Mouse (Mus musculus) v-Abl transformed pro-B cells (cell line): ENCODE data around the gene Atp11a.

Source experiments
- in situ Hi-C, 2 experiments: fragments of 400-800 bp; cut with MboI; formaldehyde crosslinking; loops; one replicate each; pipeline ENCODE4 v1.15.1; 2025; ENCODE audit not compliant: unreplicated experiment in 2 of 2

Gene Atp11a

GRCm38 (mm10) chr8:12756391-12757157 lies at the start of gene Atp11a:
Atp11a (plus strand) TSS chr8:12757014.
- in situ Hi-C loops = no loop called here

- in situ Hi-C loops = no loop called here
Measured at GRCm38 (mm10) chr8:12711623-12712022, 45.2 kb upstream of the Atp11a start.

GRCm38 (mm10) chr8:12715861-12716585 lies 40.8 kb upstream of the Atp11a start:
- in situ Hi-C loops = no loop called here

GRCm38 (mm10) chr8:12719091-12719490 lies 37.7 kb upstream of the Atp11a start:
- in situ Hi-C loops = no loop called here

GRCm38 (mm10) chr8:12728644-12729043 lies 28.2 kb upstream of the Atp11a start:
- in situ Hi-C loops = no loop called here

- in situ Hi-C loops = no loop called here
Measured at GRCm38 (mm10) chr8:12730780-12731179, 26.0 kb upstream of the Atp11a start.

GRCm38 (mm10) chr8:12732431-12732830 lies 24.4 kb upstream of the Atp11a start:
- in situ Hi-C loops = no loop called here

- in situ Hi-C loops = no loop called here
Measured at GRCm38 (mm10) chr8:12739113-12739512, 17.7 kb upstream of the Atp11a start.

- in situ Hi-C loops = no loop called here
Measured at GRCm38 (mm10) chr8:12743390-12743789, 13.4 kb upstream of the Atp11a start.

- in situ Hi-C loops = no loop called here
Measured at GRCm38 (mm10) chr8:12748183-12748582, 8.6 kb upstream of the Atp11a start.

GRCm38 (mm10) chr8:12749116-12749515 lies 7.7 kb upstream of the Atp11a start:
- in situ Hi-C loops = no loop called here

- in situ Hi-C loops = no loop called here
Measured at GRCm38 (mm10) chr8:12753054-12753453, 3.8 kb upstream of the Atp11a start.

- in situ Hi-C loops = no loop called here
Measured at GRCm38 (mm10) chr8:12754115-12754514, 2.7 kb upstream of the Atp11a start.

- in situ Hi-C loops = no loop called here
Measured at GRCm38 (mm10) chr8:12755312-12755711, 1.5 kb upstream of the Atp11a start.

GRCm38 (mm10) chr8:12755826-12756225 lies 988 bp upstream of the Atp11a start:
- in situ Hi-C loops = no loop called here

GRCm38 (mm10) chr8:12757231-12757940 lies 572 bp downstream of the Atp11a start:
- in situ Hi-C loops = no loop called here

GRCm38 (mm10) chr8:12759963-12760362 lies 3.1 kb downstream of the Atp11a start:
- in situ Hi-C loops = no loop called here

- in situ Hi-C loops = no loop called here
Measured at GRCm38 (mm10) chr8:12761873-12762272, 5.1 kb downstream of the Atp11a start.

- in situ Hi-C loops = no loop called here
Measured at GRCm38 (mm10) chr8:12763565-12764108, 6.8 kb downstream of the Atp11a start.

GRCm38 (mm10) chr8:12764971-12765370 lies 8.2 kb downstream of the Atp11a start:
- in situ Hi-C loops = no loop called here

GRCm38 (mm10) chr8:12767176-12767575 lies 10.4 kb downstream of the Atp11a start:
- in situ Hi-C loops = no loop called here
